Mouse (Mus musculus) heart, embryonic 12.5 days (tissue): ENCODE measurements around the gene Sh3pxd2a. TPM values are rescaled to one million over a fixed set of nuclear protein-coding genes. Genes with fewer than 3 reads are reported as not detected.

ENCODE experiments used
- ATAC-seq: fragments of 200-750 bp; cut with Nextera tagmentation; 2 replicates; pipeline ENCODE4 v1.8.0; 2017; ENCODE audit warnings: moderate TSS enrichment, moderate library complexity; ENCODE audit not compliant: insufficient number of reproducible peaks, low FRiP score
- H3K27ac ChIP-seq: fragments of 300-500 bp; sonication (generic); 2 replicates; pipeline ENCODE4 v1.5.1; 2016; ENCODE audit warnings: mild to moderate bottlenecking, moderate library complexity; ENCODE audit not compliant: poor library complexity, severe bottlenecking
- H3K27me3 ChIP-seq: fragments of 300-500 bp; sonication (generic); replicated peaks from 2 replicates; pipeline ENCODE4 v1.6.1; 2016; ENCODE audit warnings: mild to moderate bottlenecking, moderate library complexity
- H3K36me3 ChIP-seq: fragments of 300-500 bp; sonication (generic); 2 replicates; pipeline ENCODE4 v1.6.1; 2016; ENCODE audit warnings: mild to moderate bottlenecking, moderate library complexity
- H3K4me1 ChIP-seq: fragments of 300-500 bp; sonication (generic); replicated peaks from 2 replicates; pipeline ENCODE4 v1.6.1; 2016; ENCODE audit warnings: mild to moderate bottlenecking
- H3K4me2 ChIP-seq: fragments of 300-500 bp; sonication (generic); 2 replicates; pipeline ENCODE4 v1.6.1; 2016; ENCODE audit warnings: mild to moderate bottlenecking, moderate library complexity
- H3K4me3 ChIP-seq: fragments of 300-500 bp; sonication (generic); 2 replicates; pipeline ENCODE4 v1.5.1; 2016; ENCODE audit warnings: mild to moderate bottlenecking
- H3K9ac ChIP-seq: fragments of 300-500 bp; sonication (generic); 2 replicates; pipeline ENCODE4 v1.6.1; 2016; ENCODE audit warnings: mild to moderate bottlenecking, moderate library complexity
- H3K9me3 ChIP-seq: fragments of 300-500 bp; sonication (generic); replicated peaks from 2 replicates; pipeline ENCODE4 v1.6.1; 2016; ENCODE audit warnings: mild to moderate bottlenecking, moderate library complexity
- WGBS: fragments of 180-500 bp; shearing (Covaris S2); methylation state at CpG from one replicate; pipeline ENCODE4 v1.1.7; 2016; 5-methylcytosine and 5-hydroxymethylcytosine counted together
- polyA plus RNA-seq: library from polyadenylated mRNA; unstranded; fragments of >200 nt; fragmentation: Nextera tagmentation; extraction: Ambion mirVana; gene quantifications from 2 replicates; pipeline ENCODE4 v1.2.1, GENCODE M21; 2016

Gene Sh3pxd2a
- polyA plus RNA-seq, 1 experiment from 2014 or later: 6.2 TPM

- no peak overlapping the region for H3K9ac ChIP-seq
- WGBS: 90% methylated on average over 8 of the region's 8 CpGs
- no peaks in the 10 kb centered on the region for H3K27me3 ChIP-seq
- peaks cover 39% of the 10 kb centered on the region for H3K4me1 ChIP-seq
- H3K9me3 ChIP-seq: no peaks in the 10 kb centered on the region
- H3K4me2 ChIP-seq: no peak overlapping the region
- H3K4me3 ChIP-seq: no peak overlapping the region
- H3K27ac ChIP-seq: no peak overlapping the region
- no peak for ATAC-seq
- H3K36me3 ChIP-seq: peaks cover 65% of the 10 kb centered on the region
Observed at GRCm38 (mm10) chr19:47306917-47307315, 157.3 kb downstream of the Sh3pxd2a start.

- ATAC-seq: no peak
Observed at GRCm38 (mm10) chr19:47306128-47306916, 157.9 kb downstream of the Sh3pxd2a start.

GRCm38 (mm10) chr19:47305401-47305800, 158.8 kb downstream of the Sh3pxd2a start:
- Histone ChIP-seq H3K27me3 (no peaks in the 10 kb centered on the region), H3K27ac (no peak overlapping the region), H3K36me3 (peaks cover 58% of the 10 kb centered on the region), H3K4me2 (no peak overlapping the region), H3K4me3 (no peak overlapping the region), H3K9me3 (no peaks in the 10 kb centered on the region), H3K4me1 (peaks cover 42% of the 10 kb centered on the region), H3K9ac (no peak overlapping the region)
- no peak for ATAC-seq
- 81% methylated on average over 10 of the region's 10 CpGs for WGBS

More at GRCm38 (mm10) chr19:47306128-47306916, 157.9 kb downstream of the Sh3pxd2a start:
- no peak overlapping the region for H3K27ac ChIP-seq
- H3K4me1 ChIP-seq: peaks cover 39% of the 10 kb centered on the region
- no peak overlapping the region for H3K4me3 ChIP-seq
- no peak overlapping the region for H3K4me2 ChIP-seq
- no peaks in the 10 kb centered on the region for H3K9me3 ChIP-seq
- no peaks in the 10 kb centered on the region for H3K27me3 ChIP-seq
- WGBS: 92% methylated on average over 14 of the region's 14 CpGs
- H3K9ac ChIP-seq: no peak overlapping the region
- peaks cover 62% of the 10 kb centered on the region for H3K36me3 ChIP-seq

- WGBS: 88% methylated on average over 5 of the region's 5 CpGs
- no peak overlapping the region for H3K4me2 ChIP-seq
- H3K9me3 ChIP-seq: no peaks in the 10 kb centered on the region
- H3K27ac ChIP-seq: no peak overlapping the region
- ATAC-seq: no peak
- H3K9ac ChIP-seq: no peak overlapping the region
- H3K27me3 ChIP-seq: no peaks in the 10 kb centered on the region
- peaks cover 45% of the 10 kb centered on the region for H3K4me1 ChIP-seq
- H3K4me3 ChIP-seq: no peak overlapping the region
- H3K36me3 ChIP-seq: peaks cover 52% of the 10 kb centered on the region
Observed at GRCm38 (mm10) chr19:47304170-47304745, 159.9 kb downstream of the Sh3pxd2a start.

GRCm38 (mm10) chr19:47303128-47303527, 161.1 kb downstream of the Sh3pxd2a start:
- 85% methylated on average over 10 of the region's 10 CpGs for WGBS
- H3K36me3 ChIP-seq: peaks cover 50% of the 10 kb centered on the region
- peak overlapping the region; percentile 26; the same call in 1 of the 2 replicates for H3K27ac ChIP-seq
- H3K4me2 ChIP-seq: no peak overlapping the region
- no peak for ATAC-seq
- H3K27me3 ChIP-seq: no peaks in the 10 kb centered on the region
- H3K4me3 ChIP-seq: no peak overlapping the region
- H3K9ac ChIP-seq: no peak overlapping the region
- peaks cover 50% of the 10 kb centered on the region for H3K4me1 ChIP-seq
- H3K9me3 ChIP-seq: no peaks in the 10 kb centered on the region

- peaks cover 53% of the 10 kb centered on the region for H3K4me1 ChIP-seq
- H3K27me3 ChIP-seq: no peaks in the 10 kb centered on the region
- peaks cover 47% of the 10 kb centered on the region for H3K36me3 ChIP-seq
- H3K4me2 ChIP-seq: no peak overlapping the region
- WGBS: 58% methylated on average over 21 of the region's 21 CpGs
- no peak overlapping the region for H3K4me3 ChIP-seq
- ATAC-seq: peak; percentile 10; the same call in 1 of the 2 replicates
- H3K27ac ChIP-seq: peak overlapping the region; percentile 26; the same call in 1 of the 2 replicates
- H3K9ac ChIP-seq: peak overlapping the region; percentile 18; the same call in 1 of the 2 replicates
- H3K9me3 ChIP-seq: no peaks in the 10 kb centered on the region
Observed at GRCm38 (mm10) chr19:47302191-47302852, 161.9 kb downstream of the Sh3pxd2a start.

- WGBS: 25% methylated on average over 19 of the region's 19 CpGs
- Histone ChIP-seq H3K9ac (peak overlapping the region; percentile 18; the same call in 1 of the 2 replicates), H3K4me1 (peaks cover 60% of the 10 kb centered on the region), H3K4me3 (no peak overlapping the region), H3K27ac (peak overlapping the region; percentile 26; the same call in 1 of the 2 replicates), H3K9me3 (no peaks in the 10 kb centered on the region), H3K4me2 (no peak overlapping the region), H3K36me3 (peaks cover 46% of the 10 kb centered on the region), H3K27me3 (no peaks in the 10 kb centered on the region)
- no peak for ATAC-seq
Observed at GRCm38 (mm10) chr19:47301303-47302190, 162.7 kb downstream of the Sh3pxd2a start.

GRCm38 (mm10) chr19:47298100-47298499, 166.1 kb downstream of the Sh3pxd2a start:
- Histone ChIP-seq H3K4me1 (peaks cover 87% of the 10 kb centered on the region), H3K27ac (no peak overlapping the region), H3K9ac (no peak overlapping the region), H3K27me3 (no peaks in the 10 kb centered on the region), H3K9me3 (no peaks in the 10 kb centered on the region), H3K36me3 (peaks cover 29% of the 10 kb centered on the region), H3K4me3 (no peak overlapping the region), H3K4me2 (no peak overlapping the region)
- WGBS: 84% methylated on average over 11 of the region's 11 CpGs
- no peak for ATAC-seq

- Histone ChIP-seq H3K4me3 (no peak overlapping the region), H3K36me3 (peaks cover 53% of the 10 kb centered on the region), H3K27ac (peak overlapping the region; percentile 6), H3K4me2 (no peak overlapping the region), H3K9ac (no peak overlapping the region), H3K27me3 (no peaks in the 10 kb centered on the region), H3K9me3 (no peaks in the 10 kb centered on the region), H3K4me1 (peaks cover 63% of the 10 kb centered on the region)
- 0 out of 2 replicates have a peak, but pooled peaks have one; percentile 23 for ATAC-seq
- WGBS: 58% methylated on average over 7 of the region's 7 CpGs
Observed at GRCm38 (mm10) chr19:47292451-47292951, 171.7 kb downstream of the Sh3pxd2a start.

GRCm38 (mm10) chr19:47291307-47292080, 172.7 kb downstream of the Sh3pxd2a start:
- Histone ChIP-seq H3K36me3 (peaks cover 52% of the 10 kb centered on the region), H3K4me1 (peaks cover 53% of the 10 kb centered on the region)

More at GRCm38 (mm10) chr19:47291307-47292080, 172.7 kb downstream of the Sh3pxd2a start:
- Histone ChIP-seq H3K4me2 (no peak overlapping the region), H3K9me3 (no peaks in the 10 kb centered on the region), H3K27ac (no peak overlapping the region), H3K4me3 (no peak overlapping the region), H3K9ac (peak overlapping the region; percentile 5; the same call in 1 of the 2 replicates), H3K27me3 (no peaks in the 10 kb centered on the region)
- 61% methylated on average over 7 of the region's 7 CpGs for WGBS
- no peak for ATAC-seq
